Mouse (Mus musculus): Measurements from ENCODE around the gene Ncaph.

- TF ChIP-seq CTCF (IDR thresholded peaks at IDR 0.05; ENCODE audit: borderline replicate concordance, extremely low read depth, insufficient read depth, insufficient read length), result no peak
- TF ChIP-seq POLR2A (IDR thresholded peaks at IDR 0.05; ENCODE audit: borderline replicate concordance, extremely low read depth, insufficient read depth, insufficient read length, poor library complexity, severe bottlenecking), result no peak
Observed at GRCm38 (mm10) chr2:127108986-127109385, 24.8 kb downstream of the Ncaph start.

Data from brain, embryonic 14.5 days (tissue).